Mouse (Mus musculus) adrenal gland, adult 8-10 months (tissue): Measurements from ENCODE around the gene Dock10. TPM values are rescaled to one million over a fixed set of nuclear protein-coding genes. Genes with fewer than 3 reads are reported as not detected.

Experiments
- DNase-seq: peaks from one replicate; pipeline ENCODE4 v3.0.0; 2022
- total RNA-seq, 4 experiments: library from RNA; stranded (reverse); gene quantifications; 2 replicates each; pipeline ENCODE4 v1.2.4; 2022

Gene Dock10
- total RNA-seq, 4 experiments from 2014 or later = 22.1 to 47.6 (median 36.8) TPM

GRCm38 (mm10) chr1:80655854-80656253 lies 102.5 kb downstream of the Dock10 start:
- DNase-seq = no peak

- DNase-seq = no peak
These were observed 103.1 kb downstream of the Dock10 start for GRCm38 (mm10) chr1:80655195-80655594.

GRCm38 (mm10) chr1:80654177-80654576 lies 104.2 kb downstream of the Dock10 start:
- no peak for DNase-seq

GRCm38 (mm10) chr1:80652803-80653202 lies 105.5 kb downstream of the Dock10 start:
- DNase-seq = no peak

GRCm38 (mm10) chr1:80652083-80652482 lies 106.2 kb downstream of the Dock10 start:
- no peak for DNase-seq

DNA sequence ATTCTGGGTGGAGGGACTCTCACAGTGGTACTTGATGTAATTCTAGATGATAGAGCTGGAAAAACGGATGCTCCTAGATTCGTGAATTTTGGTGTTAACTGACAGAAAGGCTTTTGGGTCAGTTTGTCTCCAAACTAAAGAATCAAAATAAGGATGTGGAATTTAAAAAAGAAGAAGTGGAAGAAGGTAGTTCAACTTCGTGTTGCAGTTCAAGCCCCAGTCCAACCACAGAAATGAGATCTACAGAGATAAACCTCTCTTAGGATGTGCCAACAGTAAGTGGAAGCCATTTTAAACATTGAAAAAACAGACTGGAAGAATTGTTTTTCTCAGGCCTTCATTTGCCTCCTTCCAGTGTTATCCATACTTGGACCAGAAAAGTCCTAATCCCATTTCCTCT lies 111.7 kb downstream of the Dock10 start:
- no peak for DNase-seq

GRCm38 (mm10) chr1:80643866-80644451 lies 114.4 kb downstream of the Dock10 start:
- DNase-seq = no peak

DNA sequence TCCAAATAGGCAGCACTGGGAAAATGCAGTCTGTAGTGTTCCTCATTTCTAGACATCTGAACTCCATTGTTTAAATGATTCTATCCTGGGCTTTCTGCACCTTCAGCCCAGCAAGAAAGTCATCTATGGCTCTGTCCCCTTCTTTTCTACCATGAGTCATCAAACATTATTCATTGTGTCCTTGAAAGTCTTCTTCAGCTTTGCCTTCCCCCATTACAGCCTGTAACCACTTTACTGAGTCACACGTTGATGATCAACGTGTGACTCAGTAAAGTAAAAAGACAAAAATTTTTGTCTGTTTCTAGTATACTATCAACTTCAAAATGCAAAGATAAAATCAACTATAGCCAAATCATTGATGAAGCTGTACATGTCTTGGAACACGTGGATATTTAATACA lies 116.5 kb downstream of the Dock10 start:
- no peak for DNase-seq

DNA sequence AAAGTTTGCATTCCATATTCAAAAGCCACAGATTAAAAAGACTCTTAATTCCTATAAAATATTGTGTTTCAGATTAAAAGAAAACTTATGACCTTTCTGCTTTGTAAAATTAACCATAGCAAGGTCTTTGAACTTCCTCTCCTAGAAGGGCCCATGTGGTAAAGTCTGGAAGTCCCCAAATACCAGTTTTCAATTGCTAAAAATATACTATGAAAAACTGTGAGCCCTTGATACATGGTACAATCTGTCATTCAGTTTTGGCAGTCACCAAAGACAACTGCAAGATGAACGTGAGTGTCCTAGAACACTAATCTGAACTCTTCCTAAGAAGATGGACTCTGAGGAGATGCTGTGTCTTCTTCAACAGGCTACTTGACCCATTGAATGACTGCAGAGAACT lies 117.0 kb downstream of the Dock10 start:
- no peak for DNase-seq

DNA sequence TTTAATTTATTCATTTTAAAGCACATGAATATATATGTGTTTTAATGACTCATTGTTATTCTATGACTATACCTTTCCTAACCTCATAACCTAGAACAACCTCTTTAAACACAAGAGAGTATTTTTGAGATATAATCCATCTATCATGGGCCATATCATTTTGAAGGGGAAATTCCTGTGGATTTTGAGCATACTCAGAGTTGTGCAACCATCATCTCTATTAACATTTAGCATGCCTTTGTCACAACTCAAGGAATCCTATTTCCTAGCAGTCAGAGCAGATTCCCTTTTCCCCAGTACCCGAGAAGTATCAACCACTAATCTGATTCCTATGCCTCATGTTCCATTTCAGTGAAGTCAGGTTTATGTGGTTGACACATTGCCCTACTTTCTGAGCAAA lies 118.8 kb downstream of the Dock10 start:
- no peak for DNase-seq

DNA sequence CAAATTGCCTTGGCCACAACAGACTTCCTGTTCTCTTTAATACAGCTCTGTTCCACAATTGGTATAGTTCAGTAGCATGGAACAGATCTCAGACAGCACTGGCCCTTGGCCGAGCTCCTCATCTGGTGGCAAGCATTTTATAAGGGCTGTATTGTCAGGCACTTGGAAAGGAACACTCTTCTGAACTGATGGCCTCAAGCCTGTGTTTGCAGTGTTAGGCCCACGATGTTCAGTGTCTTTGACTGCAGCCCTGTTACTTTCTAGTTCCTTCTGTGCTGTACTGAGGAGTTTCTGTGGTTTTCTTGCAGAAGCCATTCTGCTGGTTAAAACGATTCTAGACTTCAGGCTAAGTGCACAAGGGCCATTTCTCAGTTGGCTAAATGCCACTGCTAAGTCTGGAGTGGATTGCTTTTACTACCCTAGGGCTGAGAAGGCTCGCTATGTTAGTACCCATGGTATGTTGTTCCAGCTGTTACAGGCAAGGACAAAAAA lies 121.1 kb downstream of the Dock10 start:
- no peak for DNase-seq

- no peak for DNase-seq
These were observed 122.5 kb downstream of the Dock10 start for GRCm38 (mm10) chr1:80635825-80636224.

DNA sequence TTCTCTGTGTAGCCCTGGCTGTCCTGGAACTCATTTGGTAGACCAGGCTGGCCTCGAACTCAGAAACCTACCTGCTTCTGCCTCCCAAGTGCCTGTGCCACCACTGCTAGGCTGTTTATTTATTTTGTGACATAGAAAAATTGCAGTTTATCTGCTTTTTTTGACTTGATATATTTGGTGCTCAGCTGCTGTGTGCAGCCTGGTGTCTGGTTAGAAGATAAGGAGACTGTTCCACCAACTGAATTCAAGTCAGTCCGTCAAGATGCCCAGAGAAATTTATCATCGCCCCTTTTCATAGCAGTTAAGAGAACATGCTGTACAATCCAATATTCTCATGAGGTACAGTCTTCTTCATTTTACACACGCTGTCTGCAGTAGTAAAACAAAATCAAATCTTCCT lies 124.8 kb downstream of the Dock10 start:
- no peak for DNase-seq

DNA sequence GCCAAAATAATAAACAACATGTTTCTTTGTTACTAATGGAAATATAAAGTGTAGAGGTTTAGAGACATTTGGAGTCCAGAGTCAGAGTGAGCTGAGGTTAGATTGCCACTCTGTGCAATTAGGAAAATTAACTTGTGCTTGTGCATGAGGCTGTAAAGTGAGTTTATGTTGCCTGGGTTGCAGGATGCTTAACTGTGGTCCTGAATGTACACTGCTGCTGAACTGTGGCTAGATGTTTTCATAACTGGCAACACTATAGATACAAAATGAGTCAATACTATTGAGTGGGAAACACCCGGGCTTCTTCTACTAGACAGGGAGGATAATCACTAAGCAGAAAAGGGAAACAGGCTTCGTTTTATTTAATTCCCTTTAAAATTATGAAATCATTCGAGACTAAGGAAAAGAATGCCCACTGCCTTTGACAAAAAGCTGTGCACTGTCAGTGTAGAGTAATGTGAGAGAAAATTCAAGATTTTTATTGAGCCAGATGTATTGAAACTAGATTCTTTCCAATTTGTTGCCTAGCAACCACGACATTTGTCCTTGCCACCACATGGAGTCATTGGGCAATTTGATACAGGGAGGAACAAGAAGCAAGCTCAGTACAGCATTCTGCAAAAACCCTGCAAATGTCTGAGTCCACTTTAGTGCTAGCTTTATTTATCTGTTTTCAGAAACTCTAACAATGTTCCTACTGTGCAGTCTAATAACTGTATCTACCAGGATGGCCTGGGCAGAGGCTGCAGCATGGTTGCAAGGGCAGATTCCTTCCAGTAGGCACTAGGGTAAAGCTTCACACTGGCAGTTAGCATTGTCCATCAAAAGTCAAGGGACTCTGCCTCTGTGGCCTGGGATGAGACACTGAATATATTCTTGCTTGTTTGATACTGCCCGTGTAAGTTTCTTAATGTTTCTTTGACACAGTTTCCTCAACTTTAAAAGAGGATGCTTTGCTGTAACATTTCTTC lies 127.9 kb downstream of the Dock10 start:
- DNase-seq = no peak

GRCm38 (mm10) chr1:80628054-80628453 lies 130.3 kb downstream of the Dock10 start:
- DNase-seq = no peak

DNA sequence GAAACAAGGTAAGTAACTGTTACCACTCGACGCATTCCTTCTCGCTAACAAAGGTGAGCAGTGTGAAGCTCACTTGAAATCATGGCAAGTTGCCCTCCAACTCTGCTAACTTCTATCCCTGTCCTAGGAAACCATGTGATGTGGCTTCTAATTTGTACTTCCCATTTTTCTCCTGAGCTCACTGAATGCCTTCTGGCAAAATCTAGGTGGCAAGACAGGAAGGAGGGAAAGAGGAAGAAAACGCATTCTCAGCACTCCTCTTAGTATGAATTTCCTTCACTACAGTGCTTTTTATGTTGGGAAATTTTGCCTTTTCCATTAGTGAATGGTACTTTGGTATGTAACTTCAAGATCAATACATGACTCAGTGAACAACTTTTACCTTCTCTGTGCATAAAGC lies 131.5 kb downstream of the Dock10 start:
- no peak for DNase-seq

DNA sequence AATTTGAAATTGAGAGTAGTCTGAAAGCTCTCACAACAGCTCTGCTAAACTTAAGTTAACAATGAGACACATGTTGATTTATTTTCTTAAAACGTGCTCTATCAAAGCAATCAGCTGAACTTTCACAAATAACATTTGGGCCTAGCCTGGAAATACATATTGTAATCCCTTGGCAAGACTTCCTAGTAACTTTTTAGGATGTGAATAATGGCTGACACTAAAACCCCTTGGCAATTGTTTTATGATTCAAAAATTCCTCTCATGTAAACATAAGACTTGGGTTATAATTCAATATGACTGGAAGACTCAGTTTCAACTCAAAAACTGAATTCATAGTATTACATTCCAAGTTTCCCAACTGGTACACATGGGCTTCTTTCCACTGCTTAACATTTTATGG lies 133.0 kb downstream of the Dock10 start:
- no peak for DNase-seq

DNA sequence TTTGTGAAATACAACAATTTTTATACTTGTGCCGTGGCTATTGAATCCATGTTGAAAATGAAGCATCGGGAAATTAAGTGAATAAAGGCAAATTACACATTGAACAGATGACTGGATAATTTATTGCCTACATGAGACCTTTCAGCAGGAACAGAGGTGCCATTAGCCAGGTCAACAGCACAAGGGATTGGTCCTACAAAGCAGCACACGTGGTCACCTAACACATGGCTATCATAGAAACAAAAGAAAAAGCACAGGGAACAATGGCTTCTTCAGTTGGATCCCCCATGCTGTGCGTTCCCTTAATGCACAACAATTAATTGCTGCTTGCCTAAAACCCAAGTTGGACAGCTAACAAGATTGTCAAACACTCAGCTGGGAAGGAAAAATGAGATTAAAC lies 133.8 kb downstream of the Dock10 start:
- no peak for DNase-seq

- DNase-seq = no peak
These were observed 135.7 kb downstream of the Dock10 start for GRCm38 (mm10) chr1:80622646-80623045.

DNA sequence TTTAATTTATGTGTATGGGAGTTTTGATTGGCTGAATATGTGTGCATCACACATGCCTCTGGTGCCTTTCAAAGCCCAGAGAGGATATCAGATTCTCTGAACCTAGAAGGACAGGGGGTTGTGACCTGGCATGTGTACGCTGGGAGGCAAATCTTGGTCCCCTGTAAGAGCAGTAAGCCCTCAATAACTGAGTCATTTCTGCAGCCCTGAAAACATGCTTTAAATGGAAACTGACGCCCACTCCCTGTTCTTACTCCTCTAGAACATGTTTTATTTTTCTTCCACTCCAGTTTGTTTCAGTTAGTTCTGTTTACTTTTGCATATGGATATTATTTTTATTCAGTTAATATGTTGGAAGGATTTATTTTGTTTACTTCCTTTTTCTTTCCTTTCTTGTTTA lies 139.2 kb downstream of the Dock10 start:
- no peak for DNase-seq

DNA sequence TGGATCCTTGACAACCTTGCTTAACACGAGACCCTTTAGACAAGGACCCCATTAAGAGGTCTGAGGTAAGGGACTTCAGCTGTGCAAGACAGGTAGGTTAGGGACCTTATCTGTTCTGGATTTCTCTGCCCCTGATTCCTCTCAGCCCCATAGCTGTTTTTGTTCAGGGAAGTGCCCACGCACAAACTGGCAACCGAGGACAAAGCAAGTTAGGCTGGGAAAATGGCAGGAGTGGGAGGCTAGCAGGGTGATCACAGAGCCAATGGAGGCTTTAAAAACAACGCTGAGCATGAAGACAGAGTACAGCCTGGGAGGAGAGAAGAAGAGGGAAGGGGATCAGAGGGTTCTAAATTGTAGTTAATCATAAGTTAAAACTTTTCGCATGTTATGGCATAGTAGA lies 141.7 kb downstream of the Dock10 start:
- DNase-seq = no peak

DNA sequence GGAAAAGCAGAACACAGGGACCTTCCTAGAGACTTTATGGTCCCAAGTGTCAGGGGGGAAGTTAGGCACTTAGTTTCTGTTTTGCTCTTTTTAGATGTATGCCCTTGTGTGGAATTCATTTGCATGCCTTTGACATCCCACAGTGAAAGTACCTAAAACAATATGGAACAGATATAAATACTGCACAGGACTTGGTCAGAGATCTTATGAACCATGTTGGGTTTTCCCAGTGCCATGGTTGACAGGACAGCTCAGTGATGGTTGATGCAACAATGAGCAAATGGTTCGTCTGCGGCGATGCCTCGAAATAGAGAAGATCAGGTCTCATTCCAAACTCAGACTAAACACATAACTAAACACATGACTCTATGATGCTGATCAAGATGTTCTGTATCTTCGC lies 143.6 kb downstream of the Dock10 start:
- no peak for DNase-seq

DNA sequence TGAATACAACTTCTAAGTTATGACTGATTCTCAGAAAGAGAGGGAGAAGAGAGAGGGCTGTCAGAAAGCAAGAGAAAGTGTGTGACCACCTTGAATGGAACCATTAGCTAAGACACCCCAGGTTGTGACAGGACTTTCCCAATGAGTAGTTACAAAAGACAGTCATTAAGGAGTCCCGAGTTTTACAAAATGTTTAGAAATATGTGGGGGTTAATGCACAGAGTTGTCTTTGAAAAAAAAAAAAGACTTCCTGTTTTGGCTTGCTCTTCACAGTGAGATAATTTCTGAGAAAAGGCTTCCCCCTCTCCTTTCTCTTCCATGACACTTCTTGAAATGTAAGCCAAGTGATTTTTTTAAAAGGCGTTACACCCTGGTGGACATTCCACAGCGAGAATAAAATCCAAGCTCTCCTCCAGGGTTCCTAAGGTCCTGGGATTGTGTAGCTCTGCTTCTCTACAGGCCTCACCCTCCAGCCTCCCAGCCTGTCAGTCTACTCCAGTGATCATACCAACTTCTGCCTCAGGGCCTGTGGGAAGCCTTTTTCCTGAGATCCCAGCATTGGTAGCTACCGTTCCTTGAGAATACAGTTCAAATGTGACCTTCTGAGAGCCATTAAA lies 144.8 kb downstream of the Dock10 start:
- no peak for DNase-seq
